Mouse (Mus musculus) hindbrain, postnatal 0 days (tissue): Measurements from ENCODE around the gene Rybp. TPM values are rescaled to one million over a fixed set of nuclear protein-coding genes. Genes with fewer than 3 reads are reported as not detected.

Source experiments
- ATAC-seq: fragments of 200-750 bp; cut with Nextera tagmentation; 2 replicates; pipeline ENCODE4 v1.8.0; 2017; ENCODE audit warnings: mild to moderate bottlenecking, moderate TSS enrichment, moderate library complexity
- DNase-seq: peaks from one replicate; pipeline ENCODE4 v3.0.0-alpha.2; 2015; ENCODE audit warnings: low spot score
- H3K27ac ChIP-seq: fragments of 300-500 bp; sonication (generic); 2 replicates; pipeline ENCODE4 v1.5.1; 2014; ENCODE audit warnings: mild to moderate bottlenecking
- H3K27me3 ChIP-seq: fragments of 300-500 bp; sonication (generic); 2 replicates; pipeline ENCODE4 v1.6.1; 2014; ENCODE audit warnings: low read length, mixed read lengths; ENCODE audit not compliant: insufficient read depth
- H3K36me3 ChIP-seq: fragments of 300-500 bp; sonication (generic); 2 replicates; pipeline ENCODE4 v1.6.1; 2014; ENCODE audit warnings: low read length, mixed read lengths; ENCODE audit not compliant: insufficient read depth
- H3K4me1 ChIP-seq: fragments of 300-500 bp; sonication (generic); 2 replicates; pipeline ENCODE4 v1.6.1; 2014; ENCODE audit warnings: antibody characterized with exemption, low read length, mixed read lengths; ENCODE audit not compliant: insufficient read depth
- H3K4me2 ChIP-seq: fragments of 300-500 bp; sonication (generic); 2 replicates; pipeline ENCODE4 v1.6.1; 2014; ENCODE audit warnings: low read depth, mild to moderate bottlenecking, low read length, moderate library complexity, mixed read lengths
- H3K4me3 ChIP-seq: fragments of 300-500 bp; sonication (generic); 2 replicates; pipeline ENCODE4 v1.5.1; 2014; ENCODE audit warnings: low read length
- H3K9ac ChIP-seq: fragments of 300-500 bp; sonication (generic); replicated peaks from 2 replicates; pipeline ENCODE4 v1.6.1; 2014; ENCODE audit warnings: mild to moderate bottlenecking, low read length, moderate library complexity, mixed read lengths
- H3K9me3 ChIP-seq: fragments of 300-500 bp; sonication (generic); 2 replicates; pipeline ENCODE4 v1.6.1; 2016; ENCODE audit warnings: low read length, mixed read lengths
- CTCF ChIP-seq: IDR thresholded peaks from 2 replicates; pipeline ENCODE4 v1.5.1; 2016; ENCODE audit warnings: antibody characterized with exemption, control low read depth, low read depth
- WGBS: fragments of 180-500 bp; shearing (Covaris S2); extraction: QIAGEN DNeasy Blood & Tissue Kit; methylation state at CpG from one replicate; pipeline ENCODE4 v1.1.7; 2014; 5-methylcytosine and 5-hydroxymethylcytosine counted together
- polyA plus RNA-seq: library from polyadenylated mRNA; unstranded; fragments of >200 nt; fragmentation: Nextera tagmentation; extraction: Ambion mirVana; gene quantifications from 2 replicates; pipeline ENCODE4 v1.2.1, GENCODE M21; 2015
- total RNA-seq: library from RNA; depleted of rRNA; stranded (reverse); fragments of >200 nt; gene quantifications from 2 replicates; pipeline ENCODE4 v1.2.3, GENCODE M21; 2014

Rybp gene
- total and polyA plus RNA-seq, 2 experiments from 2014 or later, result 18.7 to 21.6 TPM

DNA sequence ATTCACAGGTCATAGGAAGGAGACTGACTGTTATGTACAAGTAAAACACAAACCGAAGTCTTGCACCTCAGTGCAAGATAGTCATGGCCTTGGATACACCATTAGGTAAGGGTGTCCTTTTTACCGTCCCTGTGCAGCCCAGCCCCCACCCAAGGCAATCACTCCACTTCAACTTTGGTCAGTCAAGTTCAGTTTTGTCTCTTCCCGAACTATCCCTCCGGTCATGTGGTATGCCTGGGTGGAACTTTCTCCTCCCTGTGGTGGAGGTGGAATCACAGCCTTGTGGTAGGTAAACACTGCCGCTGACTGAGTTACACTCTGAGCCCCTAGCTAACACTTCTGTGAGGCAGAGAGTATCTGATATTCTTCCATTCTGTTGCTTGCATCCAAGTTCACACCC lies 1.8 kb upstream of the Rybp start:
- H3K36me3 ChIP-seq, result no peaks in the 10 kb centered on the region
- peaks cover 4% of the 10 kb centered on the region; the same call in 1 of the 2 replicates for H3K4me1 ChIP-seq
- DNase-seq (no peak), ATAC-seq (no peak)
- H3K27ac ChIP-seq, result no peak overlapping the region
- TF ChIP-seq CTCF, result no peak
- no peak overlapping the region for H3K9ac ChIP-seq
- 82% methylated on average over 5 of the region's 5 CpGs for WGBS
- H3K27me3 ChIP-seq, result no peaks in the 10 kb centered on the region; the same call in 1 of the 2 replicates
- no peaks in the 10 kb centered on the region for H3K9me3 ChIP-seq
- H3K4me3 ChIP-seq, result no peak overlapping the region
- no peak overlapping the region for H3K4me2 ChIP-seq

DNA sequence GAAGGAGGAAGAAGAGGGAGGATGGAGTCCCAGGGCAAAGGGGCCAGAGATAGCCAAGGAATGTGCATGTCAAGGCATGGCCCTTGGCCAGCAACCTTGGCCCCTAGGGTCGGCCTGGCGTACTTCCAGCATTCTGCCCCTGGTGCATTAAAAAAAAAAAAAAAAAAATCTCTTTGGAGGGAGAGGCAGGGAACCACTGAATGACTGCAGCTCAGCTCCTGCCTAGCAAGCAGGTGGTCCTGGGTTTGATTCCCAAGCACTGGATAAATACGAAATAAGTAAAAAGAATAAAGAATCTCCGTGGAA lies 1.4 kb upstream of the Rybp start:
- Histone ChIP-seq H3K36me3 (no peaks in the 10 kb centered on the region), H3K9me3 (no peaks in the 10 kb centered on the region), H3K4me2 (no peak overlapping the region), H3K27ac (no peak overlapping the region), H3K4me3 (no peak overlapping the region), H3K27me3 (no peaks in the 10 kb centered on the region; the same call in 1 of the 2 replicates), H3K4me1 (peaks cover 4% of the 10 kb centered on the region; the same call in 1 of the 2 replicates), H3K9ac (no peak overlapping the region)
- DNase-seq, result no peak
- WGBS, result 56% methylated on average over 4 of the region's 4 CpGs
- no peak for ATAC-seq
- TF ChIP-seq CTCF, result no peak

GRCm38 (mm10) chr6:100288016-100288729 lies 888 bp upstream of the Rybp start:
- WGBS, result 5% methylated on average over 23 of the region's 23 CpGs
- DNase-seq, result no peak
- ATAC-seq, result no peak

DNA sequence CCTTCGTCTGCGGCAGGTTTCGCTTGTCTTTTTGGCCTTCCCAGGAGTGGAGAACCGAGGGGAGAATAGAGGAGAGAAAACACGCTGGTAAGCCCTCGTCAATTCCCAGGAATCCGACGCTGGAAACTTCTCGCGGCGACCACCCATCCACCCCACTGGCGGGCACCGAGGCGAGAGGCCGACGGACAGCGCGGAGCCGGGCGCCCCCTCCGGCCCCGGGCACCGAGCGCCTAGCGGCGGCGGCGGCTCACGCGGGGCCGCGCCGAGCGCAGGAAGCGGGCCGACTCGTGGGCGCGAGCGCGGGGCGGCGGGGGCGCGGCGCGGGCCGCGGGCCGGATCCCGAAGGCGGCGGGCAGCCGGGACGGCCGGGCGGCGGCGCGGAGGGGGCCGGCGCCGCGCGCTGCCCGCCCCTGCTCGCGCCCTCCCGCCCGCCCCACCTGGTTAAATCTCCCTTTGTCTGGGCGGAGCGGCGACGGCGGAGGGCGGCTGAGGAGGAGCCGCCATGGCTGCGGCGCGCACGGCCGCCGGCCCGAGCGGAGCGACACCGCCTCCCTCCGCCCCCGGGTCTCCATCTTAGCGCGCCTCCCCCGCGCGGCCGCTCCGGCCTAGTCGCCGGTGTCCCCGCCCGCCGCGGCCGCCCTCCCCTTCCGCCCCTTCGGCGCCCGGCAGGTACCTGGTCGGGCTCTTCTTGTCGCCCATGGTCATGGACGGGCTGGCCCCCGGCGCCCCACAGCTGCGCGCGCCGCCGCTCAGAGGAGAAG lies 532 bp downstream of the Rybp start:
- ATAC-seq, result peak; percentile 82
- Histone ChIP-seq H3K36me3 (no peaks in the 10 kb centered on the region), H3K27ac (peak overlapping the region; percentile 97), H3K4me2 (peak overlapping the region; percentile 95), H3K4me1 (peaks cover 4% of the 10 kb centered on the region), H3K27me3 (no peaks in the 10 kb centered on the region; the same call in 1 of the 2 replicates), H3K4me3 (peak overlapping the region; percentile 72), H3K9me3 (no peaks in the 10 kb centered on the region), H3K9ac (peak overlapping the region; percentile 84)
- DNase-seq, result peak; percentile 79
- 1% methylated on average over 83 of the region's 117 CpGs for WGBS
- no peak for TF ChIP-seq CTCF

More at GRCm38 (mm10) chr6:100288016-100288729, 888 bp upstream of the Rybp start:
- H3K9me3 ChIP-seq, result no peaks in the 10 kb centered on the region
- peak overlapping the region; percentile 95 for H3K4me2 ChIP-seq
- H3K27ac ChIP-seq, result 0 out of 2 replicates have a peak overlapping the region, but pooled peaks have one; percentile 97
- H3K36me3 ChIP-seq, result no peaks in the 10 kb centered on the region
- H3K4me3 ChIP-seq, result peak overlapping the region; percentile 72
- TF ChIP-seq CTCF, result no peak
- peak overlapping the region; percentile 84 for H3K9ac ChIP-seq
- H3K27me3 ChIP-seq, result no peaks in the 10 kb centered on the region; the same call in 1 of the 2 replicates
- H3K4me1 ChIP-seq, result peaks cover 4% of the 10 kb centered on the region

- 2% methylated on average over 18 of the region's 18 CpGs for WGBS
- H3K4me2 ChIP-seq, result peak overlapping the region; percentile 95
- peak overlapping the region; percentile 72 for H3K4me3 ChIP-seq
- peak overlapping the region; percentile 97 for H3K27ac ChIP-seq
- no peak for ATAC-seq
- H3K9me3 ChIP-seq, result no peaks in the 10 kb centered on the region
- peak overlapping the region; percentile 84 for H3K9ac ChIP-seq
- H3K4me1 ChIP-seq, result peaks cover 4% of the 10 kb centered on the region
- no peaks in the 10 kb centered on the region for H3K36me3 ChIP-seq
- no peak for TF ChIP-seq CTCF
- no peaks in the 10 kb centered on the region; the same call in 1 of the 2 replicates for H3K27me3 ChIP-seq
- peak; percentile 6 for DNase-seq
Observed at GRCm38 (mm10) chr6:100285985-100286572, 1.2 kb downstream of the Rybp start.

- Histone ChIP-seq H3K9me3 (no peaks in the 10 kb centered on the region), H3K4me3 (no peak overlapping the region), H3K27ac (no peak overlapping the region), H3K36me3 (no peaks in the 10 kb centered on the region), H3K4me1 (no peaks in the 10 kb centered on the region; the same call in 1 of the 2 replicates), H3K9ac (no peak overlapping the region), H3K4me2 (no peak overlapping the region), H3K27me3 (no peaks in the 10 kb centered on the region)
- 91% methylated on average over 1 of the region's 1 CpGs for WGBS
- DNase-seq (no peak), ATAC-seq (no peak)
- TF ChIP-seq CTCF, result no peak
Observed at GRCm38 (mm10) chr6:100278841-100279240, 8.4 kb downstream of the Rybp start.
